Mouse (Mus musculus): Measurements from ENCODE around the gene Wdr76. TPM values are rescaled to one million over a fixed set of nuclear protein-coding genes. Genes with fewer than 3 reads are reported as not detected.

Wdr76 gene
- total and polyA plus RNA-seq, 3 experiments, result 21.8 to 23.2 TPM; not detected in 1

DNA sequence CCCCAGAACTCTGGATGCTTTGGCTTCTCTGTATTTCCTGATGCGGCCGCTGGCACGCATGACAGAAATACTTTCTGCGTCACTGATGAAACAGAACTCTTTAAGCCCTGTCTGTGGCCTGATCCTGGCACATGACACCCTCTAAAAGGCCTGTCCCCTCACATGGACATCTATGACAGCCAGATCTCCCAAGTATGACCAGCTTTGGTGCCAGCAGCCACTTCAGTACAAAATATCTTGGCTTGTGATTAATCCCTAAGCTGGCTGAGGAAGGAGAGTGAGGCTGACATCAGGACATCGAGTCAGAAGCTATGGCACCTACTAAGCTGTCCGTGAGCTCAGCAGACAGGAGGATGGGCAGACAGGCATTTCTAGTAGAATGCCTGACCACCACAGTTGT is 43.1 kb downstream of the Wdr76 start:
- Histone ChIP-seq H3K27ac (ENCODE audit: control insufficient read depth, low read depth, low read length) (no peak overlapping the region), H3K27me3 (ENCODE audit: control insufficient read depth in 1 of 2, insufficient read depth in 2 of 2, low read length in 2 of 2) (no peaks in the 10 kb centered on the region), H3K9ac (ENCODE audit: control insufficient read depth, low read depth, low read length, poor library complexity, severe bottlenecking) (no peak overlapping the region), H3K36me3 (ENCODE audit: control insufficient read depth in 1 of 2, insufficient read depth in 2 of 2, low read length in 2 of 2) (peaks cover 0 to under 1% of the 10 kb centered on the region in 2 experiments; a peak in 2 of 4 replicates), H3K4me1 (ENCODE audit: control insufficient read depth in 1 of 2, insufficient read depth in 2 of 2, low read length in 2 of 2) (no peaks in the 10 kb centered on the region), H3K9me3 (replicated peaks; ENCODE audit: insufficient read depth, low read length) (no peaks in the 10 kb centered on the region), H3K79me2 (ENCODE audit: control insufficient read depth, insufficient read depth, low read length, poor library complexity) (no peaks in the 10 kb centered on the region), H3K4me3 (ENCODE audit: control insufficient read depth in 1 of 2, insufficient read depth in 1 of 2, low read depth in 2 of 2, low read length in 2 of 2) (no peak overlapping the region)
- DNase-seq (ENCODE audit: low read depth, low spot score), result no peak
- TF ChIP-seq CTCF (IDR thresholded peaks at IDR 0.05 in 2 of 3, conservative IDR thresholded peaks at IDR 0.05 in 1 of 3; ENCODE audit: control insufficient read depth in 1 of 3, insufficient read depth in 1 of 3, low read depth in 2 of 3, low read length in 3 of 3, poor library complexity in 1 of 3, severe bottlenecking in 1 of 3), result no peak
- no peak for TF ChIP-seq KAT2A (conservative IDR thresholded peaks at IDR 0.05; ENCODE audit: low read depth, low read length)

DNA sequence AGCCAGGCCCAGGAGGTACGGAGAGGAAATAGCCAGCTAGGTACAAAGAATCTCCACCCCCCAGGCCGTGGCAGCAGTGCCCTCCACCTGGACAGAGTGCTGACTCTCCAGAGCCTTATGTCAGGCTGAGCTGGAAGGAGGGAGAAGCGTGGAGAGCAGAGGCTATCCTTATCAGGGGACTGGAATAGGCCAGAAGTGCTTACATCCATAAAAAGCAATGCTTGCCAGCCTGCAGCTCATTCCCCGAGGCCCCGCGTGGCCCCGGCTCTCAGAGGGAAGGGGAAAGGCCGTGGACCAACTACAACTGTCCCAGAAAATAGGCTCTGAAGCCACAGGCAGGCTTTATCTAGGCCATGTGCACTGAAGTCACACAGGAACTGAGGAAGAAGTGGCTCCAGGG is 44.7 kb downstream of the Wdr76 start:
- H3K36me3 ChIP-seq (ENCODE audit: control insufficient read depth in 1 of 2, insufficient read depth in 2 of 2, low read length in 2 of 2), result no peaks in the 10 kb centered on the region; a peak in 1 of 4 replicates
- TF ChIP-seq MXI1 (IDR thresholded peaks at IDR 0.05; ENCODE audit: low read depth, low read length) (no peak), MAZ (IDR thresholded peaks at IDR 0.05; ENCODE audit: low read depth, low read length) (no peak), ETS1 (IDR thresholded peaks at IDR 0.05; ENCODE audit: low read depth, low read length) (no peak), USF2 (IDR thresholded peaks at IDR 0.05; ENCODE audit: borderline replicate concordance in 1 of 2, insufficient read depth in 1 of 2, low read depth in 1 of 2, low read length in 2 of 2) (no peak), GATA1 (IDR thresholded peaks at IDR 0.05; ENCODE audit: low read depth, low read length) (no peak), CHD1 (IDR thresholded peaks at IDR 0.05; ENCODE audit: low read depth, low read length) (no peak), CHD2 (IDR thresholded peaks at IDR 0.05; ENCODE audit: low read length) (no peak), POLR2A (IDR thresholded peaks at IDR 0.05; ENCODE audit: control insufficient read depth in 1 of 2, insufficient read depth in 1 of 2, low read depth in 1 of 2, low read length in 2 of 2, poor library complexity in 1 of 2) (no peak), TCF12 (IDR thresholded peaks at IDR 0.05; ENCODE audit: low read depth, low read length) (no peak), JUND (IDR thresholded peaks at IDR 0.05; ENCODE audit: low read depth, low read length) (no peak), ZMIZ1 (IDR thresholded peaks at IDR 0.05; ENCODE audit: low read depth, low read length) (no peak), BHLHE40 (IDR thresholded peaks at IDR 0.05; ENCODE audit: borderline replicate concordance, low read depth, low read length) (no peak), NRF1 (IDR thresholded peaks at IDR 0.05; ENCODE audit: insufficient read depth, low read depth, low read length, poor library complexity, severe bottlenecking) (no peak), ELF1 (IDR thresholded peaks at IDR 0.05; ENCODE audit: low read depth, low read length) (no peak)
- no peak for DNase-seq (ENCODE audit: low read depth, low spot score)
- no peaks in the 10 kb centered on the region for H3K27me3 ChIP-seq (ENCODE audit: control insufficient read depth in 1 of 2, insufficient read depth in 2 of 2, low read length in 2 of 2)
- H3K4me1 ChIP-seq (ENCODE audit: control insufficient read depth in 1 of 2, insufficient read depth in 2 of 2, low read length in 2 of 2), result no peaks in the 10 kb centered on the region
- H3K27ac ChIP-seq (ENCODE audit: control insufficient read depth, low read depth, low read length), result no peak overlapping the region
- no peaks in the 10 kb centered on the region for H3K79me2 ChIP-seq (ENCODE audit: control insufficient read depth, insufficient read depth, low read length, poor library complexity)
- H3K9me3 ChIP-seq (replicated peaks; ENCODE audit: insufficient read depth, low read length), result no peaks in the 10 kb centered on the region
- H3K4me3 ChIP-seq (ENCODE audit: control insufficient read depth in 1 of 2, insufficient read depth in 1 of 2, low read depth in 2 of 2, low read length in 2 of 2), result no peak overlapping the region
- no peak overlapping the region for H3K9ac ChIP-seq (ENCODE audit: control insufficient read depth, low read depth, low read length, poor library complexity, severe bottlenecking)
